Mouse (Mus musculus) midbrain, embryonic 12.5 days (tissue): ENCODE measurements around the gene Vav2. TPM values are rescaled to one million over a fixed set of nuclear protein-coding genes. Genes with fewer than 3 reads are reported as not detected.
A peak's percentile ranks its signal among the peaks of the same experiment; 100 is the strongest.

Experiments
- ATAC-seq: fragments of 200-750 bp; cut with Nextera tagmentation; 2 replicates; pipeline ENCODE4 v1.8.0; 2017; ENCODE audit warnings: low read depth, moderate TSS enrichment, moderate library complexity; ENCODE audit not compliant: low FRiP score
- H3K27ac ChIP-seq: fragments of 300-500 bp; sonication (generic); replicated peaks from 2 replicates; pipeline ENCODE4 v1.5.1; 2016; ENCODE audit warnings: mild to moderate bottlenecking
- H3K27me3 ChIP-seq: fragments of 300-500 bp; sonication (generic); 2 replicates; pipeline ENCODE4 v1.6.1; 2016; ENCODE audit warnings: mild to moderate bottlenecking
- H3K36me3 ChIP-seq: fragments of 300-500 bp; sonication (generic); 2 replicates; pipeline ENCODE4 v1.6.1; 2016
- H3K4me1 ChIP-seq: fragments of 300-500 bp; sonication (generic); 2 replicates; pipeline ENCODE4 v1.6.1; 2016
- H3K4me2 ChIP-seq: fragments of 300-500 bp; sonication (generic); replicated peaks from 2 replicates; pipeline ENCODE4 v1.6.1; 2016; ENCODE audit warnings: mild to moderate bottlenecking, moderate library complexity
- H3K4me3 ChIP-seq: fragments of 300-500 bp; sonication (generic); 2 replicates; pipeline ENCODE4 v1.5.1; 2016; ENCODE audit warnings: mild to moderate bottlenecking
- H3K9ac ChIP-seq: fragments of 300-500 bp; sonication (generic); replicated peaks from 2 replicates; pipeline ENCODE4 v1.6.1; 2016; ENCODE audit warnings: mild to moderate bottlenecking, moderate library complexity
- H3K9me3 ChIP-seq: fragments of 300-500 bp; sonication (generic); 2 replicates; pipeline ENCODE4 v1.6.1; 2016; ENCODE audit warnings: mild to moderate bottlenecking
- WGBS: fragments of 180-500 bp; shearing (Covaris S2); methylation state at CpG from one replicate; pipeline ENCODE4 v1.1.7; 2016; 5-methylcytosine and 5-hydroxymethylcytosine counted together
- polyA plus RNA-seq: library from polyadenylated mRNA; unstranded; fragments of >200 nt; fragmentation: Nextera tagmentation; extraction: Ambion mirVana; gene quantifications from 2 replicates; pipeline ENCODE4 v1.2.1, GENCODE M21; 2016

Gene Vav2
- polyA plus RNA-seq, 1 experiment from 2014 or later, result 24.1 TPM

- Histone ChIP-seq H3K27me3 (no peaks in the 10 kb centered on the region), H3K27ac (no peak overlapping the region), H3K4me2 (no peak overlapping the region), H3K4me3 (no peak overlapping the region), H3K36me3 (no peaks in the 10 kb centered on the region), H3K4me1 (peaks cover 14% of the 10 kb centered on the region), H3K9me3 (no peaks in the 10 kb centered on the region), H3K9ac (no peak overlapping the region)
- 25% methylated on average over 11 of the region's 11 CpGs for WGBS
- ATAC-seq, result no peak
Measured at GRCm38 (mm10) chr2:27438281-27438680, 11.4 kb upstream of the Vav2 start.

GRCm38 (mm10) chr2:27437876-27438275 is 11.0 kb upstream of the Vav2 start:
- H3K27me3 ChIP-seq, result no peaks in the 10 kb centered on the region
- H3K4me2 ChIP-seq, result no peak overlapping the region
- H3K4me1 ChIP-seq, result peaks cover 10% of the 10 kb centered on the region
- ATAC-seq, result no peak
- H3K4me3 ChIP-seq, result no peak overlapping the region
- H3K27ac ChIP-seq, result no peak overlapping the region
- H3K9me3 ChIP-seq, result no peaks in the 10 kb centered on the region
- no peak overlapping the region for H3K9ac ChIP-seq
- no peaks in the 10 kb centered on the region for H3K36me3 ChIP-seq
- WGBS, result 69% methylated on average over 1 of the region's 1 CpGs

GRCm38 (mm10) chr2:27432599-27432998 is 5.8 kb upstream of the Vav2 start:
- H3K4me2 ChIP-seq, result no peak overlapping the region
- H3K9ac ChIP-seq, result no peak overlapping the region
- no peak overlapping the region for H3K4me3 ChIP-seq
- no peaks in the 10 kb centered on the region for H3K9me3 ChIP-seq
- 93% methylated on average over 2 of the region's 2 CpGs for WGBS
- no peaks in the 10 kb centered on the region for H3K27me3 ChIP-seq
- H3K4me1 ChIP-seq, result peaks cover 11% of the 10 kb centered on the region
- ATAC-seq, result no peak
- H3K27ac ChIP-seq, result no peak overlapping the region
- no peaks in the 10 kb centered on the region for H3K36me3 ChIP-seq

- no peak overlapping the region for H3K9ac ChIP-seq
- no peak overlapping the region for H3K27ac ChIP-seq
- peaks cover 19% of the 10 kb centered on the region for H3K4me1 ChIP-seq
- no peaks in the 10 kb centered on the region for H3K9me3 ChIP-seq
- ATAC-seq, result no peak
- H3K4me3 ChIP-seq, result no peak overlapping the region
- no peaks in the 10 kb centered on the region for H3K36me3 ChIP-seq
- H3K27me3 ChIP-seq, result no peaks in the 10 kb centered on the region
- H3K4me2 ChIP-seq, result no peak overlapping the region
- 89% methylated on average over 7 of the region's 7 CpGs for WGBS
Measured at GRCm38 (mm10) chr2:27430621-27431020, 3.8 kb upstream of the Vav2 start.

GRCm38 (mm10) chr2:27428071-27428470 is 1.2 kb upstream of the Vav2 start:
- Histone ChIP-seq H3K27ac (peak overlapping the region; percentile 56), H3K27me3 (no peaks in the 10 kb centered on the region), H3K4me3 (no peak overlapping the region), H3K36me3 (no peaks in the 10 kb centered on the region), H3K4me1 (peaks cover 40% of the 10 kb centered on the region), H3K9ac (0 out of 2 replicates have a peak overlapping the region, but pooled peaks have one; percentile 28), H3K9me3 (no peaks in the 10 kb centered on the region), H3K4me2 (peak overlapping the region; percentile 99; the same call in 1 of the 2 replicates)
- 0% methylated on average over 4 of the region's 4 CpGs for WGBS
- peak; percentile 12; the same call in 1 of the 2 replicates for ATAC-seq

GRCm38 (mm10) chr2:27426406-27426854 is 403 bp downstream of the Vav2 start:
- peak overlapping the region; percentile 91 for H3K27ac ChIP-seq
- no peaks in the 10 kb centered on the region for H3K27me3 ChIP-seq
- peak overlapping the region; percentile 99 for H3K4me2 ChIP-seq
- peak; percentile 28 for ATAC-seq
- peak overlapping the region; percentile 93 for H3K9ac ChIP-seq
- under 1% methylated on average over 51 of the region's 64 CpGs for WGBS
- no peaks in the 10 kb centered on the region for H3K36me3 ChIP-seq
- no peaks in the 10 kb centered on the region for H3K9me3 ChIP-seq
- peaks cover 52% of the 10 kb centered on the region for H3K4me1 ChIP-seq
- H3K4me3 ChIP-seq, result peak overlapping the region; percentile 95

GRCm38 (mm10) chr2:27425751-27426405 is 955 bp downstream of the Vav2 start:
- 0 out of 2 replicates have a peak, but pooled peaks have one; percentile 1 for ATAC-seq
- Histone ChIP-seq H3K9ac (peak overlapping the region; percentile 93), H3K27me3 (no peaks in the 10 kb centered on the region), H3K4me3 (peak overlapping the region; percentile 95), H3K27ac (peak overlapping the region; percentile 91), H3K4me2 (peak overlapping the region; percentile 99), H3K36me3 (no peaks in the 10 kb centered on the region), H3K4me1 (peaks cover 54% of the 10 kb centered on the region), H3K9me3 (no peaks in the 10 kb centered on the region)
- WGBS, result 0% methylated on average over 50 of the region's 60 CpGs

- Histone ChIP-seq H3K27ac (peak overlapping the region; percentile 91), H3K4me3 (peak overlapping the region; percentile 95), H3K4me2 (peak overlapping the region; percentile 99), H3K4me1 (peaks cover 54% of the 10 kb centered on the region), H3K9me3 (no peaks in the 10 kb centered on the region), H3K36me3 (no peaks in the 10 kb centered on the region), H3K27me3 (no peaks in the 10 kb centered on the region), H3K9ac (peak overlapping the region; percentile 93)
- ATAC-seq, result peak; percentile 24; the same call in 1 of the 2 replicates
- under 1% methylated on average over 20 of the region's 20 CpGs for WGBS
Measured at GRCm38 (mm10) chr2:27425161-27425611, 1.6 kb downstream of the Vav2 start.

- H3K36me3 ChIP-seq, result no peaks in the 10 kb centered on the region
- H3K27me3 ChIP-seq, result no peaks in the 10 kb centered on the region
- WGBS, result 78% methylated on average over 7 of the region's 7 CpGs
- no peaks in the 10 kb centered on the region for H3K9me3 ChIP-seq
- H3K4me2 ChIP-seq, result peak overlapping the region; percentile 99
- H3K4me1 ChIP-seq, result peaks cover 68% of the 10 kb centered on the region
- peak overlapping the region; percentile 95; the same call in 1 of the 2 replicates for H3K4me3 ChIP-seq
- ATAC-seq, result no peak
- H3K27ac ChIP-seq, result no peak overlapping the region
- H3K9ac ChIP-seq, result no peak overlapping the region
Measured at GRCm38 (mm10) chr2:27423596-27423995, 3.2 kb downstream of the Vav2 start.

GRCm38 (mm10) chr2:27421293-27422068 is 5.4 kb downstream of the Vav2 start:
- 76% methylated on average over 20 of the region's 20 CpGs for WGBS
- no peaks in the 10 kb centered on the region for H3K27me3 ChIP-seq
- no peak overlapping the region for H3K4me2 ChIP-seq
- no peak overlapping the region for H3K4me3 ChIP-seq
- H3K27ac ChIP-seq, result no peak overlapping the region
- ATAC-seq, result no peak
- no peaks in the 10 kb centered on the region for H3K9me3 ChIP-seq
- H3K9ac ChIP-seq, result no peak overlapping the region
- H3K36me3 ChIP-seq, result no peaks in the 10 kb centered on the region
- H3K4me1 ChIP-seq, result peaks cover 74% of the 10 kb centered on the region

GRCm38 (mm10) chr2:27418577-27419070 is 8.2 kb downstream of the Vav2 start:
- Histone ChIP-seq H3K9me3 (no peaks in the 10 kb centered on the region), H3K27ac (no peak overlapping the region), H3K4me3 (no peak overlapping the region), H3K9ac (no peak overlapping the region), H3K27me3 (no peaks in the 10 kb centered on the region), H3K36me3 (no peaks in the 10 kb centered on the region), H3K4me1 (peaks cover 81% of the 10 kb centered on the region), H3K4me2 (no peak overlapping the region)
- WGBS, result 61% methylated on average over 6 of the region's 6 CpGs
- no peak for ATAC-seq

- H3K9me3 ChIP-seq, result no peaks in the 10 kb centered on the region
- no peak overlapping the region for H3K4me3 ChIP-seq
- no peak overlapping the region for H3K4me2 ChIP-seq
- H3K27me3 ChIP-seq, result no peaks in the 10 kb centered on the region
- H3K9ac ChIP-seq, result no peak overlapping the region
- no peaks in the 10 kb centered on the region for H3K36me3 ChIP-seq
- no peak for ATAC-seq
- peaks cover 81% of the 10 kb centered on the region for H3K4me1 ChIP-seq
- H3K27ac ChIP-seq, result no peak overlapping the region
- WGBS, result 65% methylated on average over 5 of the region's 5 CpGs
Measured at GRCm38 (mm10) chr2:27417648-27418153, 9.1 kb downstream of the Vav2 start.
